Mouse (Mus musculus) MEL (cell line): Measurements from ENCODE around the gene Prkcb. TPM values are rescaled to one million over a fixed set of nuclear protein-coding genes. Genes with fewer than 3 reads are reported as not detected.

Experiments
- DNase-seq: peaks from one replicate; pipeline ENCODE4 v3.0.0; 2011; ENCODE audit warnings: low read depth, low spot score
- H3K27ac ChIP-seq: 2 replicates; pipeline ENCODE4 v1.5.1; 2012; ENCODE audit warnings: low read depth, mild to moderate bottlenecking, control low read depth, low read length, moderate library complexity; ENCODE audit not compliant: control insufficient read depth
- H3K27me3 ChIP-seq, 2 experiments: fragments of 150-350 bp in 1 of 2; sonication (generic) in 1 of 2; 2 replicates each; pipeline ENCODE4 v1.6.1; 2012; ENCODE audit warnings: low read length in 2 of 2, mild to moderate bottlenecking in 2 of 2, improper control_type of control experiment in 1 of 2, moderate library complexity in 1 of 2; ENCODE audit not compliant: insufficient read depth in 2 of 2, control insufficient read depth in 1 of 2
- H3K36me3 ChIP-seq, 2 experiments: 2 replicates each; pipeline ENCODE4 v1.6.1; 2012 to 2014; ENCODE audit warnings: low read length in 2 of 2, improper control_type of control experiment in 1 of 2, inconsistent platforms in 1 of 2, mild to moderate bottlenecking in 1 of 2; ENCODE audit not compliant: insufficient read depth in 2 of 2, control insufficient read depth in 1 of 2
- H3K4me1 ChIP-seq, 2 experiments: fragments of 150-350 bp in 1 of 2; sonication (generic) in 1 of 2; 2 replicates each; pipeline ENCODE4 v1.6.1; 2012; ENCODE audit warnings: low read length in 2 of 2, improper control_type of control experiment in 1 of 2, mild to moderate bottlenecking in 1 of 2; ENCODE audit not compliant: insufficient read depth in 2 of 2, control insufficient read depth in 1 of 2
- H3K4me3 ChIP-seq, 2 experiments: fragments of 150-350 bp in 1 of 2; sonication (generic) in 1 of 2; 2 replicates each; pipeline ENCODE4 v1.5.1; 2012; ENCODE audit warnings: low read depth in 2 of 2, low read length in 2 of 2, mild to moderate bottlenecking in 2 of 2, moderate library complexity in 2 of 2, control low read depth in 1 of 2, improper control_type of control experiment in 1 of 2; ENCODE audit not compliant: control insufficient read depth in 1 of 2, insufficient read depth in 1 of 2
- H3K79me2 ChIP-seq: 2 replicates; pipeline ENCODE4 v1.6.1; 2012; ENCODE audit warnings: mild to moderate bottlenecking, low read length, moderate library complexity; ENCODE audit not compliant: control insufficient read depth, poor library complexity, insufficient read depth
- H3K9ac ChIP-seq: 2 replicates; pipeline ENCODE4 v1.6.1; 2012; ENCODE audit warnings: low read depth, mild to moderate bottlenecking, control low read depth, low read length, moderate library complexity; ENCODE audit not compliant: control insufficient read depth, poor library complexity, severe bottlenecking
- H3K9me3 ChIP-seq: fragments of 150-350 bp; sonication (generic); replicated peaks from 2 replicates; pipeline ENCODE4 v1.6.1; 2012; ENCODE audit warnings: mild to moderate bottlenecking, low read length, improper control_type of control experiment, moderate library complexity; ENCODE audit not compliant: insufficient read depth
- BHLHE40 ChIP-seq: IDR thresholded peaks from 2 replicates; pipeline ENCODE4 v1.6.1; 2012; ENCODE audit warnings: low read depth, mild to moderate bottlenecking, inconsistent platforms, low read length, improper control_type of control experiment, borderline replicate concordance
- CHD1 ChIP-seq: IDR thresholded peaks from 2 replicates; pipeline ENCODE4 v1.6.1; 2012; ENCODE audit warnings: low read depth, mild to moderate bottlenecking, inconsistent platforms, low read length, improper control_type of control experiment
- CTCF ChIP-seq, 3 experiments: IDR thresholded peaks in 2 of 3; conservative IDR thresholded peaks in 1 of 3; 2 replicates each; pipeline ENCODE4 v1.5.1; 2011 to 2012; ENCODE audit warnings: low read length in 3 of 3, low read depth in 2 of 3, mild to moderate bottlenecking in 2 of 3, improper control_type of control experiment in 1 of 3, inconsistent platforms in 1 of 3, mixed read lengths in 1 of 3, moderate library complexity in 1 of 3; ENCODE audit not compliant: control insufficient read depth in 1 of 3, insufficient read depth in 1 of 3, poor library complexity in 1 of 3, severe bottlenecking in 1 of 3
- E2F4 ChIP-seq: IDR thresholded peaks from 2 replicates; pipeline ENCODE4 v1.6.1; 2011; ENCODE audit warnings: low read depth, low read length, improper control_type of control experiment, borderline replicate concordance
- GABPA ChIP-seq: IDR thresholded peaks from 2 replicates; pipeline ENCODE4 v1.6.1; 2012; ENCODE audit warnings: low read depth, mild to moderate bottlenecking, inconsistent platforms, low read length, improper control_type of control experiment, moderate library complexity
- JUND ChIP-seq: IDR thresholded peaks from 2 replicates; pipeline ENCODE4 v1.6.1; 2011; ENCODE audit warnings: low read depth, mild to moderate bottlenecking, improper control_type of control experiment, low read length
- KAT2A ChIP-seq: conservative IDR thresholded peaks from 2 replicates; pipeline ENCODE4 v1.6.1; 2012; ENCODE audit warnings: low read depth, low read length, improper control_type of control experiment, inconsistent platforms
- MAFK ChIP-seq: IDR thresholded peaks from 2 replicates; pipeline ENCODE4 v1.6.1; 2011; ENCODE audit warnings: low read depth, mild to moderate bottlenecking, low read length, improper control_type of control experiment, borderline replicate concordance
- MXI1 ChIP-seq: IDR thresholded peaks from 2 replicates; pipeline ENCODE4 v1.6.1; 2011; ENCODE audit warnings: mild to moderate bottlenecking, low read depth, low read length, improper control_type of control experiment
- POLR2AphosphoS5 ChIP-seq: IDR thresholded peaks from 2 replicates; pipeline ENCODE4 v1.6.1; 2012; ENCODE audit warnings: low read depth, borderline replicate concordance, mild to moderate bottlenecking, inconsistent platforms, low read length, moderate library complexity, mixed read lengths
- RAD21 ChIP-seq: IDR thresholded peaks from 2 replicates; pipeline ENCODE4 v1.6.1; 2011; ENCODE audit warnings: mild to moderate bottlenecking, low read depth, low read length, improper control_type of control experiment
- TCF12 ChIP-seq: IDR thresholded peaks from 2 replicates; pipeline ENCODE4 v1.6.1; 2014; ENCODE audit warnings: low read depth, mild to moderate bottlenecking, inconsistent platforms, low read length, improper control_type of control experiment, moderate library complexity
- UBTF ChIP-seq: IDR thresholded peaks from 2 replicates; pipeline ENCODE4 v1.6.1; 2012; ENCODE audit warnings: low read depth, mild to moderate bottlenecking, inconsistent platforms, low read length, improper control_type of control experiment, moderate library complexity, borderline replicate concordance; ENCODE audit not compliant: insufficient read depth
- USF1 ChIP-seq: IDR thresholded peaks from 2 replicates; pipeline ENCODE4 v1.6.1; 2014; ENCODE audit warnings: low read depth, mild to moderate bottlenecking, inconsistent platforms, low read length, improper control_type of control experiment, moderate library complexity
- ZMIZ1 ChIP-seq: IDR thresholded peaks from 2 replicates; pipeline ENCODE4 v1.6.1; 2012; ENCODE audit warnings: low read depth, mild to moderate bottlenecking, inconsistent platforms, low read length, improper control_type of control experiment, moderate library complexity
- polyA plus RNA-seq, 2 experiments: library from polyadenylated mRNA; stranded (reverse) in 1 of 2; unstranded in 1 of 2; fragments of >175 nt in 1 of 2; fragments of >200 nt in 1 of 2; gene quantifications; 2 replicates each; pipeline versions ENCODE4 v1.2.1 to v1.2.4; 2012; ENCODE audit warnings: low replicate concordance in 2 of 2, low read depth in 1 of 2; ENCODE audit not compliant: insufficient read length in 2 of 2, insufficient read depth in 1 of 2, missing spikeins in 1 of 2
- total RNA-seq: library from RNA; depleted of rRNA; stranded (reverse); fragments of 300-350 nt; gene quantifications from 2 replicates; pipeline ENCODE4 v1.2.3, GENCODE M21; 2012

The Prkcb gene
- total and polyA plus RNA-seq, 3 experiments, result not detected

- DNase-seq, result no peak
- H3K4me3 ChIP-seq, result no peak overlapping the region
- H3K27ac ChIP-seq, result no peak overlapping the region
- H3K9ac ChIP-seq, result no peak overlapping the region
- H3K79me2 ChIP-seq, result no peaks in the 10 kb centered on the region
- H3K9me3 ChIP-seq, result no peaks in the 10 kb centered on the region
- no peaks in the 10 kb centered on the region for H3K36me3 ChIP-seq
- H3K27me3 ChIP-seq, result no peaks in the 10 kb centered on the region
- TF ChIP-seq ZMIZ1, result no peak
- no peak for TF ChIP-seq JUND
- no peak for TF ChIP-seq MXI1
- no peak for TF ChIP-seq GABPA
- no peak for TF ChIP-seq TCF12
- TF ChIP-seq POLR2AphosphoS5, result no peak
- no peak for TF ChIP-seq CHD1
- no peak for TF ChIP-seq CTCF (IDR thresholded peaks at IDR 0.05 in 2 of 3, conservative IDR thresholded peaks at IDR 0.05 in 1 of 3; ENCODE audit: control insufficient read depth in 1 of 3, insufficient read depth in 1 of 3, low read depth in 2 of 3, low read length in 3 of 3, poor library complexity in 1 of 3, severe bottlenecking in 1 of 3)
- TF ChIP-seq BHLHE40, result no peak
- TF ChIP-seq KAT2A, result no peak
- no peak for TF ChIP-seq RAD21
- no peak for TF ChIP-seq USF1
- TF ChIP-seq MAFK, result no peak
- no peaks in the 10 kb centered on the region for H3K4me1 ChIP-seq
Measured at GRCm38 (mm10) chr7:122622125-122622774, 333.7 kb downstream of the Prkcb start.

GRCm38 (mm10) chr7:122623753-122624152 is 335.2 kb downstream of the Prkcb start:
- Histone ChIP-seq H3K9me3 (no peaks in the 10 kb centered on the region), H3K27me3 (no peaks in the 10 kb centered on the region), H3K36me3 (no peaks in the 10 kb centered on the region), H3K27ac (no peak overlapping the region), H3K79me2 (no peaks in the 10 kb centered on the region), H3K4me3 (no peak overlapping the region), H3K4me1 (no peaks in the 10 kb centered on the region), H3K9ac (no peak overlapping the region)
- DNase-seq, result no peak
- TF ChIP-seq UBTF (no peak), E2F4 (no peak), CTCF (IDR thresholded peaks at IDR 0.05 in 2 of 3, conservative IDR thresholded peaks at IDR 0.05 in 1 of 3; ENCODE audit: control insufficient read depth in 1 of 3, insufficient read depth in 1 of 3, low read depth in 2 of 3, low read length in 3 of 3, poor library complexity in 1 of 3, severe bottlenecking in 1 of 3) (peak in 1 of 3 experiments; percentile 14; a peak in 1 of 6 replicates)
